In genomic region chr5:91519521-91519920, GRCm38 (mm10) we compare ENCODE assay signal across 7 mouse cellular contexts. TPM values are rescaled to one million over a fixed set of nuclear protein-coding genes. Genes with fewer than 3 reads are reported as not detected.
A peak's percentile ranks its signal among the peaks of the same experiment; 100 is the strongest.
DNase-seq lines count a peak whose midpoint lies in the region; ATAC-seq lines count a peak whose summit lies in the region.

No protein-coding gene starts in this region.

- H3K27me3 ChIP-seq in hindbrain, embryonic 14.5 days (ENCODE audit: control insufficient read depth, insufficient read depth, low read length), result peaks cover 14% of the 10 kb centered on the region
- H3K27me3 ChIP-seq in neural tube, embryonic 12.5 days (replicated peaks), result peaks cover 11% of the 10 kb centered on the region

- no peak overlapping the region for H3K9ac ChIP-seq in hindbrain, embryonic 14.5 days
- no peak overlapping the region for H3K9ac ChIP-seq in neural tube, embryonic 12.5 days

- ATAC-seq in hindbrain, embryonic 14.5 days (ENCODE audit: low FRiP score), result no peak
- no peak for ATAC-seq in neural tube, embryonic 12.5 days (ENCODE audit: low FRiP score, low read depth)

- peaks cover 17% of the 10 kb centered on the region for H3K4me1 ChIP-seq in hindbrain, embryonic 14.5 days (replicated peaks; ENCODE audit: control insufficient read depth, insufficient read depth, low read length)
- H3K4me1 ChIP-seq in neural tube, embryonic 12.5 days, result peaks cover 21% of the 10 kb centered on the region

- no peaks in the 10 kb centered on the region for H3K9me3 ChIP-seq in hindbrain, embryonic 14.5 days (ENCODE audit: control insufficient read depth, low read length)
- no peaks in the 10 kb centered on the region for H3K9me3 ChIP-seq in neural tube, embryonic 12.5 days

- DNase-seq in lung, postnatal 36 days, result peak; percentile 11
- no peak for DNase-seq in lung, postnatal 4 days
- DNase-seq in embryo, embryonic 10.5 days (ENCODE audit: low spot score), result peak; percentile 75
- no peak for DNase-seq in hindbrain, embryonic 14.5 days (ENCODE audit: low spot score)
- no peak for DNase-seq in spleen, postnatal 10 days (ENCODE audit: low spot score in 2 of 2)
- DNase-seq in left cerebral cortex, adult 8-10 months (ENCODE audit: low spot score in 2 of 2), result no peak

- no peak overlapping the region for H3K27ac ChIP-seq in hindbrain, embryonic 14.5 days
- H3K27ac ChIP-seq in neural tube, embryonic 12.5 days, result no peak overlapping the region

- no peaks in the 10 kb centered on the region for H3K36me3 ChIP-seq in hindbrain, embryonic 14.5 days (replicated peaks; ENCODE audit: control insufficient read depth, insufficient read depth)
- no peaks in the 10 kb centered on the region for H3K36me3 ChIP-seq in neural tube, embryonic 12.5 days

- peak overlapping the region; percentile 96 for H3K4me2 ChIP-seq in hindbrain, embryonic 14.5 days (replicated peaks)
- H3K4me2 ChIP-seq in neural tube, embryonic 12.5 days (replicated peaks), result peak overlapping the region; percentile 10; the same call in 1 of the 2 replicates

- WGBS in hindbrain, embryonic 14.5 days, result 53% methylated on average over 4 of the region's 4 CpGs
- WGBS in neural tube, embryonic 12.5 days, result 52% methylated on average over 4 of the region's 4 CpGs

- H3K4me3 ChIP-seq in hindbrain, embryonic 14.5 days (replicated peaks; ENCODE audit: low read length), result no peak overlapping the region; the same call in 1 of the 2 replicates
- no peak overlapping the region for H3K4me3 ChIP-seq in neural tube, embryonic 12.5 days

RNA-seq across cellular contexts. Expression of gene Parm1, which starts 2.1 kb away (rescaled TPM):
- polyA plus RNA-seq in hindbrain, embryonic 14.5 days (2014; fragmentation: Nextera tagmentation; extraction: Ambion mirVana), result 5.5 and 6.6 TPM in 2 replicates
- polyA plus RNA-seq in neural tube, embryonic 12.5 days (2016; fragmentation: Nextera tagmentation; extraction: Ambion mirVana), result 11.4 and 11.8 TPM in 2 replicates
- total RNA-seq in left cerebral cortex, adult 8-10 months (2022), result 10 to 100 TPM; 36.5 to 42.4 (median 39.2) TPM

Comparison
In these comparisons a context has a peak if more than half of its experiments do, and no peak if none do; other contexts are left out.
1. DNase-seq: peak in lung, postnatal 36 days (single experiment) and embryo, embryonic 10.5 days (single experiment); none in lung, postnatal 4 days (0 of 2), hindbrain, embryonic 14.5 days (single experiment), spleen, postnatal 10 days (0 of 2) and left cerebral cortex, adult 8-10 months (0 of 2).